Mouse (Mus musculus): Measurements from ENCODE around the gene Atl3. TPM values are rescaled to one million over a fixed set of nuclear protein-coding genes. Genes with fewer than 3 reads are reported as not detected.
"Not testable (repeated sequence)": the region's sequence is repeated elsewhere in the genome, so short reads cannot be mapped to it uniquely, and the experiment has no call there.

Gene Atl3
- total RNA-seq, 1 experiment from 2014 or later: 88.9 TPM

DNA sequence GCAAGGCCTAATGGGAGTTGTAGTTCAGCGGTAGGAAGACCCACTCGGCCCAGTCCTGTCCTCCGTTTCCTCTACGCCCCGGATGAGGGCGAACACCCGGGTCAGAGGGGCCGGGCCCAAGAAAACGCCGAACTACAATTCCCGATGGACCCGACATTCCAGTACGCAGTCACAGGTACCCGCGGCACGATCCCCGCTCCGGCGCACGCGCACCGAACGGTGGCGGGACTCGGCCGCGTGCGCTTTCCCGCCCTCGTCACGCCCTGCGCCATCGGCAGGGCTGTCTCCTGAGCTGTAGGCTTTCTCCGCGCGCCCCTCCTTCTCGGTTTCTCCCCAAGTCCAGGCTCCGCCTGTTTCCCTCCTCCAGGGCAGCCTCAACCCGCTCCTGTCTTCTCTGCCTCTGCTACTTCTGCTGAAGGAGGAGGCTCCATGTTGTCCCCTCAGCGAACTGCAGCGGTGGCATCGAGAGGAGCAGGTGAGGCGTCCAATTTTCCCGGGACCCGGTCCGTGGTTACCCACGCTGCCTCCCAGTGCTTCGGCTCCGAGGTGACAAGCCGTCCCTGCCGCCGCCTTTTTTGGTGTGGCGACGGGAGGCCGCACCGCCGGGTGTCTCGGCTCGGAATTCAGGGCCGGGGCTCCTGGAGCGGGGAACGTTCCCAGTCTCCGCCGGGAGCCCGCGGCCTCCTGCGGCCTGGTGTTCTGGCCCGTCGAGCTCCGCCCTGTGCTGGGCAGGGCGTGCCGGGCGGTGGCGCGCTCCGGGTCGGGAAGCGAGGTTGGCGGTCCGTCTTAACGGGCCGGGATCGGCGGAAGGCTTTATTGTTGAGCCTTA lies 561 bp downstream of the Atl3 start:
- ATAC-seq (replicated peaks in 1 of 2; ENCODE audit: insufficient read depth in 1 of 2, low FRiP score in 2 of 2, low TSS enrichment in 1 of 2, low read depth in 1 of 2, poor library complexity in 2 of 2, severe bottlenecking in 2 of 2): peak; percentile 88 to 90

DNA sequence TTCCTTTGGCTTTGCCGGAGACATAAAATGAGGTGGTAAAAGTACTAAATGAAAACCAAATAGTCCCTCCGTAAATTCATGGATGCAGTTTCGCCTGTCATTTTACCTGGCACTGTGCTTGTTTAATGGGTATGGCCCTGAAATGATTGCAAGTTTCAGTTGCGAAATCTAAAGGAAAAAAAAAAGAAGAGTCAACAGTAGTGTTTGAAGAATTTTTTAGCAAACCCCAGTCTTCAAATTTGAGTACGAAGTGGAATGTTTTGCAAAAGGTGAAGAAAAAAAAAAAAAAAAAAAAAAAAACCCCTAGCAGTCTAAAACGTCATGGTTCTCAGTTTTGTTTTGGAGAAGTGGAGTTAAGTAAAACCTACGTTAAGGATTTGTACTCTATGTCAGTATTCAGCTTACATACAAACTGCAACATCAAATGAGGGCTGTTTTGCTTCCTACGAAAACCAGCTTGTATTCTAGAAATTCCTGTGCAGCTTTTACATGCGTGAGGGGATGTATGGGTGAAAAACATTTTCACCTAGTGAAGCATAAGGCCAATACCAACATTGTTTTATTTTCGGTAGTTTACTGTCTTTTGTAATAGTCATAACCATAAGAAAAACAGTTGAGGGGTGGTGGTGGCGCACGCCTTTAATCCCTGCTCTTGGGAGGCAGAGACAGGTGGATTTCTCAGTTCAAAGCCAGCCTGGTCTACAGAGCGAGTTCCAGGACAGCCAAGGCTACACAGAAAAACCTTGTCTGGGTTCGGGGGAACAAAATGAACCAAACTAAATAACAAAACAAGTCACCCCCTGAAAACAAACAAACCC lies 1.6 kb downstream of the Atl3 start:
- no peak for ATAC-seq (replicated peaks in 1 of 2; ENCODE audit: insufficient read depth in 1 of 2, low FRiP score in 2 of 2, low TSS enrichment in 1 of 2, low read depth in 1 of 2, poor library complexity in 2 of 2, severe bottlenecking in 2 of 2)

DNA sequence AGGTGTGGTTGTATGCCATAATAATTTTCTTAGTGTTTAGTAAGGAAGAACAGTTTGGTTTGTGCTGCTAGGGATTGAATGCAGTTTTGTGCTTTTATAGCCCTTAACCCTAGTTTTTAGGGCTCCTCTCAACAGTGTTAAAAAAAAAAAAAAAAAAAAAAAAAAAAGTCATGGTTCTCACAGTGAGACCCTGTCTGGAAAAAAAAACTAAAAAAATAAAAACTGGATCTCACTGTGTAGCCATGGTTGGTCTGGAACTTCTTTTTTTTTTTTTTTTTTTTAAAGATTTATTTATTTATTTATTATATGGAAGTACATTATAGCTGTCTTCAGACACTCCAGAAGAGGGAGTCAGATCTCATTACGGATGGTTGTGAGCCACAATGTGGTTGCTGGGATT lies 2.2 kb downstream of the Atl3 start:
- ATAC-seq (replicated peaks in 1 of 2; ENCODE audit: insufficient read depth in 1 of 2, low FRiP score in 2 of 2, low TSS enrichment in 1 of 2, low read depth in 1 of 2, poor library complexity in 2 of 2, severe bottlenecking in 2 of 2): not testable (repeated sequence)

DNA sequence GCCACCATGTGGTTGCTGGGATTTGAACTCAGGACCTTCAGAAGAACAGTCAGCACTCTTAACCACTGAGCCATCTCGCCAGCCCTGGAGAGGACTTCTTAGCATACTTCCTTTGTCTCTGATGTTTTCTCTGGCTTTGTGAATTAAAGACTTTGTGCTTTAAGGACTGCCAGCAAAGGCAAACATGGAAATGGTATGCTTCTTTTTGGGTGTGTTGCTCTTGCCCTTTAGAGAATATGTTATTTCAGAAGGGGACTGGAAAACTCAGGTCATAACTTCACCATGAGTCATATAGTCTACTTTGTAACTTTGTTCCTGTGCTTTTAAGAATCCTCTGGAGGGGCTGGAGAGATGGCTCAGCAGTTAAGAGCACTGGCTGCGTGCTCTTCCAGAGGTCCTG lies 5.0 kb downstream of the Atl3 start:
- ATAC-seq (replicated peaks in 1 of 2; ENCODE audit: insufficient read depth in 1 of 2, low FRiP score in 2 of 2, low TSS enrichment in 1 of 2, low read depth in 1 of 2, poor library complexity in 2 of 2, severe bottlenecking in 2 of 2): no peak

DNA sequence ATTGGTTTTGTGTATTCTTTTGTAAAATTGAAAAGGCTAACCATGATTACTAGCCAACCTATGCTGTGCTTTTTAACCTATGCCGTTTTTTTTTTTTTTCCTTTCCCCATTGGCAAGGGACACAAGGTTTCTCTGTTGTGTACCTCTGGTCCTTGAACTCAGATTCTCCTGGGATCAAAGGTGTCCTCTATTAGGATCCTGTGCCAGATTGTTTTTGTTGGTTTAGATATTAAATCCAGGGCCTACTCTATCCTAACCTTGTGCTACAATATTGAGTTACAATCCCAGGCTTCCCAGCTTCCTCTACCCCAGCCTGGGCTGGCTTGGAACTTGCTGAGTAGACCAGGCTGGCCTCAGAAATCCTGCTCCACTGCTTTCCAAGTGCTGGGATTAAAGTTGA lies 6.9 kb downstream of the Atl3 start:
- ATAC-seq (replicated peaks in 1 of 2; ENCODE audit: insufficient read depth in 1 of 2, low FRiP score in 2 of 2, low TSS enrichment in 1 of 2, low read depth in 1 of 2, poor library complexity in 2 of 2, severe bottlenecking in 2 of 2): no peak

DNA sequence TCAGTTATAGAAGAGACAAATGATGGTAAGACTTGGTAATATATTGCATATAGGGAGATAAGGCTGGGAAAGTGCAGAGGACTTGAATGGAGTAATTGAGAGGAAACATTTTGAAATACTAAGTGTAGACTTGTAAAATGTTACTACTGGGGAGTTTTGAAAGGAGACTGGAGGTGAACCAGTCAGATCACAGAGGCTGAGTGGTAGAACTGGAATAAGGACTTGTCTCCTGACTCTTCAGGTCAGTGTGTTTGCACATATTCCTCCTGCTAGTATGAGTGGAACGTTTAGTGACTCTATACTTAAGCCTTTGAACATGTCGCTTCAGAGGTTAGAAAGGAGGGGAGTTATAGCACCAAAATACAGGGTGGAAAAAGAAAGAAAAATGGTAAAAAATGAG lies 8.6 kb downstream of the Atl3 start:
- ATAC-seq (replicated peaks in 1 of 2; ENCODE audit: insufficient read depth in 1 of 2, low FRiP score in 2 of 2, low TSS enrichment in 1 of 2, low read depth in 1 of 2, poor library complexity in 2 of 2, severe bottlenecking in 2 of 2): no peak

DNA sequence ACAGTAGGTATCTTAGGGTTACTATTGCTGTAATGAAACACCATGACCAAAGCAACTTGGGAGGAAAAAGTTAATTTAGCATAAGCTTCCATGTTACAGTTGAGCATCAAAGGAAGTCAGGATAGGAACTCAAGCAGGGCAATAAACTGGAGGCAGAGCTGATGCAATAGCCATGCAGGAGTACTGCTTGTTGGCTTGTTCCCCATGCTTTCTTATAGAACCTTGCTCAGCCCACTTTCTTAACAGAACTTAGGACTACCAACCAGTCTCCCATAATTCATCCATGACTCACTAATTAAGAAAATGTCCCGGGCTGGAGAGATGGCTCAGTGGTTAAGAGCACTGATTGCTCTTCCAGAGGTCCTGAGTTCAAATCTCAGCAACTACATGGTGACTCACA lies 12.5 kb downstream of the Atl3 start:
- ATAC-seq (replicated peaks in 1 of 2; ENCODE audit: insufficient read depth in 1 of 2, low FRiP score in 2 of 2, low TSS enrichment in 1 of 2, low read depth in 1 of 2, poor library complexity in 2 of 2, severe bottlenecking in 2 of 2): no peak

DNA sequence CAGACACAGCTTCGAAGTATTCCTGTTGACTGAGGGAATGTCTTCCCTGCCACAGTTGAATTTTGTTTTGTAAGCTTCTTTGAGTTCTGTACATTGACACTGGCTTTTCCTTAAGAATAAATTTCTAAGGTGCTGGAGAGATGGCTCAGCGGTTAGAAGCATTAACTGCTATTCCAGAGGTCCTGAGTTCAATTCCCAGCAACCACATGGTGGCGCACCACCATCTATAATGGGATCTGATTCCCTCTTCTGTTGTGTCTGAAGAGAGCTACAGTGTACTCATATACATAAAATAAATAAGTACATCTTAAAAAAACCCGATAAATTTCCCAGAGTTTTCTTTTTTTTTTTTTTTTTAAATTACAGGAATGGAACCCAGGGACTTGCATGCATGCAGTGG lies 14.2 kb downstream of the Atl3 start:
- no peak for ATAC-seq (replicated peaks in 1 of 2; ENCODE audit: insufficient read depth in 1 of 2, low FRiP score in 2 of 2, low TSS enrichment in 1 of 2, low read depth in 1 of 2, poor library complexity in 2 of 2, severe bottlenecking in 2 of 2)

DNA sequence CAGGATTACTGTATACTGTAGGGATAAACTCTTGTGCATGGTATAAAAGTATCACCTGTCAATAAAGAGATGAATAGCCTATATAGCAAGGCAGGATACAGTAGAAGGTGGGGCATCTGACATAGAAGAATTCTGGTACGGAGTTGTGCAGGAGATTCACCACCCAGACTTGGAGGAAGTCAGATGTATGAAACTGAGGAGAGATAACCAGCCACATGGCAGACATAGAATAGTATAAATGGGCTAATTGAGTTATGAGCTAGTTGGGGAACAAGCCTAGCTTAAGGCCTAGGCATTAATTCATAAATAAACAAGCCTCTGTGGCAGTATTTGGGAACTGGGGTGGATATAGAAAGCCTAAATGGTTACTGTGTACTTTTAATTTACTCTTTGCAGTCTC lies 22.6 kb downstream of the Atl3 start:
- ATAC-seq (replicated peaks in 1 of 2; ENCODE audit: insufficient read depth in 1 of 2, low FRiP score in 2 of 2, low TSS enrichment in 1 of 2, low read depth in 1 of 2, poor library complexity in 2 of 2, severe bottlenecking in 2 of 2): no peak

DNA sequence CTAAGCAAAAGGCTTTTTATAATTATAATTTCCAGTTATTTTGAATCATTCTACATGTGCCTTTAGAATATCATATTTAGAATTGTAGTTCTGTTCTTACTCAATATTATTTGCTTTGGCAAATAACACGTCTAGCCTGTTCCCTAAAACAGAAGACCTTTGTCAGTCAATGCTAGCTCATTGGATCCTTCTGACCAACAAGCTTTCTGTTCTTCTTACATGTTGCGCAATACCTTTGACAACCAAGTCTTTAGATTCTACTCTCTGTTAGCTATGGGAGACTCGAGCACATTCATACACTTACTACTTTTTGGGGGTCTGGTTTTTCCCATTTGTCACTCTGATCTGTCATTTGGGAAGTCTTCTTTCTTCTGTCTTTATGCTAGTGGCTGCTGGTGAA lies 27.8 kb downstream of the Atl3 start:
- no peak for ATAC-seq (replicated peaks in 1 of 2; ENCODE audit: insufficient read depth in 1 of 2, low FRiP score in 2 of 2, low TSS enrichment in 1 of 2, low read depth in 1 of 2, poor library complexity in 2 of 2, severe bottlenecking in 2 of 2)

DNA sequence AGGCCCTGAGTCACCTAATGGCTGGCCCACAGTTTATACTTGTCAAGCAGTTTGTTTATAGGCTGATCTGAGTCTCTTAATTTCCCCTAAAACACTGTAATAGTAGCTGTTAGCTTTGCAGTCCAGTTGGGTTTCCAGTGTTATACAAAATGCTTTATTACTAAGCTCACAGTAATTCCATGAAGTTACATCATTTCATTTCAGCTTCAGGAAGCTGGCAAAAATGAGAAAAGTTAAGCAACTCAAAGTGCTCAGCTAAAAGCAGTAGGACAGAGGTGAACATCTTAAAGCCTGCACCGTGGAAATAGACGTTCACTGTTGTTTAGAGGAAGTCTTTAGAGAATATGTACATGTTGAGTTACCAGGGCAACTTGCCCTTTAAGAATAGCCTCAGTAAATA lies 29.0 kb downstream of the Atl3 start:
- no peak for ATAC-seq (replicated peaks in 1 of 2; ENCODE audit: insufficient read depth in 1 of 2, low FRiP score in 2 of 2, low TSS enrichment in 1 of 2, low read depth in 1 of 2, poor library complexity in 2 of 2, severe bottlenecking in 2 of 2)

DNA sequence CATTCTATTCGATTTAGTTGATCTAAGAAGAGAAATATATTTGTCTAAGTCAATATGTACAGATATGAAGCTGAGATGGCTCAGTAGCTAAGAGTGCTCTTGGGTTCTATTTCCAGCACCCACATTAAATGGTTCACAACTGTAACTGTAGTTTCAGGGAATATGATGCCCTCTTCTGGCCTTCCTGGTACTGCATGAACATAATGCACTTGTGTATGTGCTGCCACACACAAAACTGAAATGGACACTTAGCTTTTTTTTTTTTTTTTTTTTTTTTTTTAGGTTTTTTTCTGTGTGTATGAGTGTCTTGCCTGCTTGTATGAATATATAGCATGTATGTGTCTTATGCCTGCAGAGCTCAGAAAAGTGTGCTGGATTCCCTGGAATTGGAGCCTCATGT lies 29.5 kb downstream of the Atl3 start:
- ATAC-seq (replicated peaks in 1 of 2; ENCODE audit: insufficient read depth in 1 of 2, low FRiP score in 2 of 2, low TSS enrichment in 1 of 2, low read depth in 1 of 2, poor library complexity in 2 of 2, severe bottlenecking in 2 of 2): no peak

DNA sequence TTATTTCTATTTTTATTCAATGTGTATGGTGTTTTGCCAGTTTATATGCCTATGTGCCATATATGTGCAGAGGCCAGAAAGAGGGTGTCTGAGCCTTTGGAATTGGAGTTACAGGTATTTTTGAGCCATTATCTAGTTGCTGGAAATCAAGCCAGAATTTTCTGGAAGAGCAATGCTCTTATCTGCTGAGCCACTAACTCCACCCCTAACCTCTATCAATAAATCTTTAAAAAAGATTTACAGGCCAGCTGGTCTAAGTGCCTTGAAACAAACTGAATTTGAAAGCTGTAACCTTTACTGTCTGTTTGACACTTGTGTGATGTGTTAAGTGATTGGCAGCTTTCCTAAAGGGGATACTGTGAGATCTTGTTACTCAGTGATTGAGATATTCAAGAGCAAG lies 29.9 kb downstream of the Atl3 start:
- no peak for ATAC-seq (replicated peaks in 1 of 2; ENCODE audit: insufficient read depth in 1 of 2, low FRiP score in 2 of 2, low TSS enrichment in 1 of 2, low read depth in 1 of 2, poor library complexity in 2 of 2, severe bottlenecking in 2 of 2)

DNA sequence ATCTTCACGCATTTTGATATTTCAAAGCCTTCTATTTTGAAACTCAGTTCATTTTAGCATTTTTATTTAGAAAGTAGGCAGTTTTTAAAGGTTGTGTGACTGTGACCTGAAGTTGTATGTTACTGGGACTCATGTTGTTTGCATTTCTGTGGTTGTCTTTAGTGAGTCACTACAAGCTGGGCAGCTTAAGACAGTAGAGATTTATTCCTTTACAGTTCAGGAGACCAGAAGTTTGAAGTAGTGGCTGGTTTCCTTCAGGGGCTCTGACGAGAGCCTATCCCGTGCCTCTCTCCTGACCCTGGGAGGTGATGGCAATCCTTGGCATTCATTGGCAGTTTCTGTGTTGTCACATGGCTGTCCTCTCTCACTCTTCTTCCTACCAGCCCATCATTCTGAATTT lies 31.0 kb downstream of the Atl3 start:
- no peak for ATAC-seq (replicated peaks in 1 of 2; ENCODE audit: insufficient read depth in 1 of 2, low FRiP score in 2 of 2, low TSS enrichment in 1 of 2, low read depth in 1 of 2, poor library complexity in 2 of 2, severe bottlenecking in 2 of 2)

DNA sequence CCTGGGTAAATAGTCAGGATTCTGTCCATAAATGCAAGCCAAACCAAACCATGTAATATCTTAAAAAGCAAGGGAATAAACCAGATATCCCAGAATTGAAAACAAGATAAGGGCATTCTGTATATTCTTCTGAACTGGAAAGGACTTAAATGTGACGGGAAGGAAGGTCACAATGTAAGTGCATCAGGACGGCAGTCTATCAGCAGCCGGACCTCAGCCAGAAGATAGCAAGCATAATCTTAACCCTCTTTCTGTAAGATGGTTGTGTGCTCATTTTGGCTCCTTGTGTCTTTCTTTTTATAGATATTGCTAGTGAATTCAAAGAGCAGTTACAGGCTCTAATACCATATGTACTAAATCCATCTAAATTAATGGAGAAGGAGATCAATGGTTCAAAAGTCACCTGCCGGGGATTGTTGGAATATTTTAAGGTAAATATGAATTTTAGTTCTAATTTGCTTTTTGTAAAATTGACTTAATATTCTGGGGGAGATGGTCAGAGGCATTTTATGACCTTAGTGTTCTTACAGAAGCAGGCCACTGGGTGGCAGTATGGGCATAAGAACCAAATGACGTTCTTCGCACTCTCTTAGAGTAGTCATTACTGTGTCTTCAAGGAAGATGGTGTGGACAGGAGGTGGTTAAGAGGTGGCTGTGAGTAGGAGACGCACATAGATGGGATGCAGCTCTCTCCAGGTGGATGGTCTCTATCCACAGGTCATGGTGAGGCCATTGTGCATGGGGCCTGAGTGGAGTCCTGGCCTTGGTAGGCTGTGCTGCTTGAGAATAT lies 35.0 kb downstream of the Atl3 start:
- peak; percentile 65 to 71 for ATAC-seq (replicated peaks in 1 of 2; ENCODE audit: insufficient read depth in 1 of 2, low FRiP score in 2 of 2, low TSS enrichment in 1 of 2, low read depth in 1 of 2, poor library complexity in 2 of 2, severe bottlenecking in 2 of 2)

DNA sequence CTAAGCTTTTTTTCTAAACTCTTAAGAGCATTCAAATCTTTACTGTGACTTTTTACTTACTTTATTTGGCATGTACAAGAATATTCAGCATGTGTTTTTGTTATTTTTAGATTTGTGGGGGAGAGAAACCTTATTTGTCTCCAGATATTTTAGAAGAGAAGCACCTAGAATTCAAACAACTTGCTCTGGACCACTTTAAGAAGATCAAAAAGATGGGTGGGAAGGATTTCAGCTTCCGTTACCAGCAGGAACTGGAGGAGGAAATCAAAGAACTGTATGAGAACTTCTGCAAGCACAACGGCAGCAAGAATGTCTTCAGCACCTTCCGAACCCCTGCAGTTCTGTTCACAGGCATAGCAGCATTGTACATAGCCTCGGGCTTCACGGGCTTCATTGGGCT lies 38.1 kb downstream of the Atl3 start:
- ATAC-seq (replicated peaks in 1 of 2; ENCODE audit: insufficient read depth in 1 of 2, low FRiP score in 2 of 2, low TSS enrichment in 1 of 2, low read depth in 1 of 2, poor library complexity in 2 of 2, severe bottlenecking in 2 of 2): no peak

DNA sequence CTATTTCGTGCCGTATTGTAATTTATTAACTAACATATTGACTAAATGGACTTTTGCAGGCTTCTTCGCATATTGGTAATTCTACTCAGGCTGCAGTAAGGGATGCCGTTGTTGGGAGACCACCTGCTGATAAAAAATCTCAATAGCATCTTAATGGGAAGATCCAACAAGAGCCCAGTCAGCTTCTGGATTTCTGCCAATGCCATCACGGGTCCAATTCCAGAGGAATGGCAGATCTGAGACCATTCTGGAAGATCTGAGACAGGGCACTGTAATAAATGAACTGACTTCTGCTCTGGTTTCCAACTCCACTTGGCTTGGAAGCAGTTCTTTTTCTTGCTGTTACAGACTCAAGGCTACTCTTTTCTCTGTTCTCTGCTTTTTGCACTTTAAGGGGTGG lies 40.1 kb downstream of the Atl3 start:
- ATAC-seq (replicated peaks in 1 of 2; ENCODE audit: insufficient read depth in 1 of 2, low FRiP score in 2 of 2, low TSS enrichment in 1 of 2, low read depth in 1 of 2, poor library complexity in 2 of 2, severe bottlenecking in 2 of 2): no peak

DNA sequence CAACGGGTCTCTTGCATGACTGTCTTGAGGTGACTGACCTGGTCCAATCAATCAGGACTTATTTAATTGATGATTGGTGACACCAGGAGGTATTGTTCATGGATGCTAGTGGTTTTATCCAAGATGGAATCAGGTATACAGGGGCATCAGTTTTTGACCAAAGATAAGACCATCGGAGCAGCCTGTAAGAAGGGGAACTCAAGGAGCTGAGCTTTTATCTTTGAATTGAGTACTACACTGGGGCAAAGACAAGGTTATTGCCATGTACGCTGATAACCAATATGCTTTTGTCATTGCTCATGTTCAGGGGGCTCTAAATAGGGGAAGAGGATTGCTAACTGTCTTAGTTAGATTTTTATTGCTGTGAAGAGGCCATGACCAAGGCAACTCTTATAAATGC lies 55.1 kb downstream of the Atl3 start:
- no peak for ATAC-seq (replicated peaks in 1 of 2; ENCODE audit: insufficient read depth in 1 of 2, low FRiP score in 2 of 2, low TSS enrichment in 1 of 2, low read depth in 1 of 2, poor library complexity in 2 of 2, severe bottlenecking in 2 of 2)
